50 mouse cellular contexts compared by ENCODE assay signal in the genomic region with DNA sequence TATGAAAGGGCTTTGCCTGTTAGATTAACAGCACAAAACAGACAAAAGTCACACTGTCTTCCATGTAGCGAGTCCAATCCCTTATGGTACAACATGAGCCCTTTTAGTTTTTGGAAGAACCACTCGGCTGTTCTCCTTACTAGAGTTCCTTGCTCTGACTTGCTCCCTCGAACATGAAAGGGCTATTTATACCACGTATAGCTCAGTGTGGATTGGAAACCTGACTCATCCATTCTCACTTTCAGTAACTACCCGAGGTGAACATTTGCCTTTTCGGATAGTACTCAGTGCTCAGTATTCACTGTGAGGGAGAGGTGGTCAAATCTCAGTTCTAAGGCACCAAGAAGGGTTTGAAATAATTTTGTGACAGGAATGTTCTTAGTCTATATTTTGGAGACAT. TPM values are rescaled to one million over a fixed set of nuclear protein-coding genes. Genes with fewer than 3 reads are reported as not detected.
"Had no signal": no experiment of that assay in that cellular context is flagged by ENCODE, and none has a peak within 500 bp of the region (broad histone marks: within the 10 kb centered on the region; RNA-seq: fewer than 3 reads in every experiment).

No protein-coding gene starts in this region.

- H3K9me3 ChIP-seq: heart, embryonic 12.5 days; heart, embryonic 13.5 days; heart, embryonic 15.5 days; hindbrain, embryonic 10.5 days; hindbrain, embryonic 12.5 days; hindbrain, embryonic 13.5 days; hindbrain, embryonic 15.5 days; intestine, embryonic 15.5 days; kidney, embryonic 15.5 days had no signal

- H3K4me1 ChIP-seq: heart, embryonic 15.5 days; intestine, embryonic 15.5 days; kidney, embryonic 15.5 days had no signal

- H3K4me2 ChIP-seq: heart, embryonic 11.5 days; heart, embryonic 12.5 days; heart, embryonic 13.5 days; heart, embryonic 15.5 days; hindbrain, embryonic 12.5 days; hindbrain, embryonic 13.5 days; hindbrain, embryonic 14.5 days; hindbrain, embryonic 15.5 days; intestine, embryonic 15.5 days; kidney, embryonic 15.5 days had no signal

- ATAC-seq: hindbrain, embryonic 16.5 days; hindbrain, postnatal 0 days; inflammation-experienced regulatory T-cells, adult 6 months; intestine, embryonic 15.5 days; intestine, embryonic 16.5 days; intestine, postnatal 0 days had no signal

- H3K36me3 ChIP-seq: heart, embryonic 12.5 days; heart, embryonic 13.5 days; heart, embryonic 15.5 days; hindbrain, embryonic 10.5 days; hindbrain, embryonic 12.5 days; hindbrain, embryonic 13.5 days; hindbrain, embryonic 15.5 days; intestine, embryonic 15.5 days; kidney, embryonic 15.5 days had no signal

- H3K4me3 ChIP-seq: heart, embryonic 12.5 days; heart, embryonic 13.5 days; heart, embryonic 15.5 days; hindbrain, embryonic 10.5 days; hindbrain, embryonic 12.5 days; hindbrain, embryonic 13.5 days; hindbrain, embryonic 15.5 days; intestine, embryonic 15.5 days; kidney, embryonic 15.5 days; layer of hippocampus, adult 2 months; left cerebral cortex, adult 2 months had no signal

- H3K27ac ChIP-seq: heart, embryonic 13.5 days; heart, embryonic 15.5 days; hindbrain, embryonic 10.5 days; hindbrain, embryonic 12.5 days; hindbrain, embryonic 13.5 days; hindbrain, embryonic 14.5 days; hindbrain, embryonic 15.5 days; hindbrain, postnatal 0 days; intestine, embryonic 15.5 days; kidney, embryonic 15.5 days; kidney, postnatal 0 days; layer of hippocampus, adult 2 months; left cerebral cortex, adult 2 months had no signal

- DNase-seq: heart, postnatal 10 days; heart, postnatal 14 days; heart, postnatal 36 days; heart, postnatal 4 days; kidney, adult 11 months; kidney, adult 18-20 months; kidney, adult 2 months; kidney, adult 8-10 months; kidney, adult 9 months; kidney, postnatal 10 days; kidney, postnatal 14 days; kidney, postnatal 25 days; kidney, postnatal 36 days; kidney, postnatal 4 days; layer of hippocampus, adult 9-11 months; layer of hippocampus, postnatal 36 days had no signal

- H3K27me3 ChIP-seq: heart, embryonic 12.5 days; heart, embryonic 13.5 days; heart, embryonic 15.5 days; hindbrain, embryonic 15.5 days; intestine, embryonic 15.5 days; kidney, embryonic 15.5 days had no signal

- H3K9ac ChIP-seq: heart, embryonic 12.5 days; heart, embryonic 13.5 days; heart, embryonic 15.5 days; hindbrain, embryonic 12.5 days; hindbrain, embryonic 13.5 days; hindbrain, embryonic 14.5 days; hindbrain, embryonic 15.5 days; intestine, embryonic 15.5 days; kidney, embryonic 15.5 days had no signal

RNA-seq across cellular contexts. Expression of a gene that starts 34.6 kb away (rescaled TPM):
- total RNA-seq: hematopoietic stem cell, adult 5-6 weeks had no signal
- polyA plus RNA-seq: inflammation-experienced regulatory T-cells, adult 6 months had no signal

RNA-seq across cellular contexts. Expression of a gene that starts 35.3 kb away (rescaled TPM):
- total RNA-seq: heart, postnatal 14 days; heart, postnatal 25 days; heart, postnatal 36 days; hematopoietic stem cell, adult 5-6 weeks; hindbrain, postnatal 0 days; layer of hippocampus, adult 18-20 months; layer of hippocampus, adult 2 months; layer of hippocampus, adult 8-10 months; layer of hippocampus, postnatal 10 days; layer of hippocampus, postnatal 14 days; layer of hippocampus, postnatal 25 days; layer of hippocampus, postnatal 36 days; left cerebral cortex, adult 18-20 months; left cerebral cortex, adult 2 months; left cerebral cortex, adult 8-10 months had no signal
- polyA plus RNA-seq: heart, embryonic 11.5 days; heart, embryonic 12.5 days; heart, embryonic 13.5 days; heart, embryonic 14.5 days; heart, embryonic 15.5 days; heart, postnatal 0 days; hindbrain, embryonic 10.5 days; hindbrain, embryonic 11.5 days; hindbrain, embryonic 12.5 days; hindbrain, embryonic 13.5 days; hindbrain, embryonic 14.5 days; hindbrain, embryonic 15.5 days; hindbrain, embryonic 16.5 days; hindbrain, postnatal 0 days; inflammation-experienced regulatory T-cells, adult 6 months; intestine, embryonic 14.5 days; intestine, embryonic 15.5 days; intestine, embryonic 16.5 days; intestine, postnatal 0 days; kidney, adult 2 months; kidney, embryonic 15.5 days; kidney, embryonic 16.5 days; kidney, postnatal 0 days; large intestine, adult 2 months had no signal
